Mouse (Mus musculus): ENCODE data around the gene Tbc1d25. TPM values are rescaled to one million over a fixed set of nuclear protein-coding genes. Genes with fewer than 3 reads are reported as not detected.

Gene Tbc1d25
- polyA plus RNA-seq, 1 experiment from 2014 or later = 7.8 TPM

DNA sequence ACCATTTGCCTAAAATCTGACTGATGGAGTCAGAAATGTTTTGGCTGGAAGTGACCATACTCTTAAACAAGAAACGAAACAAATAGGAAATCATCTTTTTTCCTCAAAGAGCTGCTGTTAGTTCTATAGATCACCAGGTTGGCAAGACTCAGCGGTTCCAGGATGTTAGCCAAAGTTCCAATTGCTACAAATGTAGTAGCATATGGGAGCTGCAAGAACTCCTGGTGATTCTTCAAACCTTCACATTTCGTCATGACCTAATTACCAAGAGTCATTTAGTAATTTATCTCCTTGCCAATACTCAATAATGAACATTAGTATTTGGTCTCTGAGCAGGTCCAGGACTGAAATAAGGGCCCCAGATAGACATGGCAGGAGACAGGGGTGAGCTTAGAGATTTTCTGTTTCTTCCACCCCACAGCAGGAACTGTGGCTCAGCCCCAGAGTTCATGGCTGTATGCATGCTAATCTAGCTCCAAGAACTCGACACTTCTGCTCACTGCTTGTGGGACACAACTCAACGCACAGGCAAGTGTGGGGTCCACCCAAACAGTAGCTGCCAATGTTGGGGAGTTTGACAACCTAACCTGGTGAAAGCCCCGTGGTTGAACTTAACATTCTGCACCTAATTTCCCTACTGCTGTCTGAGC is 52.0 kb downstream of the Tbc1d25 start:
- TF ChIP-seq EP300 (IDR thresholded peaks at IDR 0.05) (no peak), CTCF (IDR thresholded peaks at IDR 0.05) (no peak)
- Histone ChIP-seq H3K27ac (ENCODE audit: low read length) (no peak overlapping the region), H3K27me3 (replicated peaks; ENCODE audit: insufficient read depth, low read length) (no peaks in the 10 kb centered on the region), H3K9ac (replicated peaks; ENCODE audit: low read depth) (no peak overlapping the region), H3K36me3 (ENCODE audit: insufficient read depth, low read length) (no peaks in the 10 kb centered on the region), H3K4me1 (ENCODE audit: insufficient read depth, low read depth, low read length) (no peaks in the 10 kb centered on the region), H3K4me3 (ENCODE audit: low read depth, low read length) (no peak overlapping the region), H3K4me2 (replicated peaks; ENCODE audit: low read depth, low read length) (no peak overlapping the region), H3K9me3 (ENCODE audit: low read length) (no peaks in the 10 kb centered on the region)
- ATAC-seq (no peak), DNase-seq (ENCODE audit: low spot score) (no peak)
- 84% methylated on average over 6 of the region's 6 CpGs for WGBS

DNA sequence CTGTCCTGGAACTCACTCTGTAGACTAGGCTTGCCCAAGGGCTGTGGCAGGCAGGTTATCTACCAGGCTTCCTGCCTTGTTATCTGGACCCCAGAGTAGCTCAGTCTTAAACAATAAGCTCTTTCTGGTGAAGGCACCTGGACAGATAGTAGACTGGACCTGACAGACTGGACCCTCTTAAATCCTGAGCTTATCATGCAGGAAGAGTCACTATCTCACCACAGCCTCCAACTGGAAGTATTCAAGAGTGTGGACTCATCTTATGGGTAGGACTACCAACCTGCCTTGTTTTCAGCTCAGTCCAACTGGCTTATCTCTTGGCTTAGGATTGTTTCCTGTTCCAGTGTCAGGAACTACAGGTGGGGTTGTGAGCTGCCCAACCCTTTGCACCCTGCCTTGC is 58.7 kb downstream of the Tbc1d25 start:
- Histone ChIP-seq H3K4me2 (replicated peaks; ENCODE audit: low read depth, low read length) (no peak overlapping the region), H3K36me3 (ENCODE audit: insufficient read depth, low read length) (no peaks in the 10 kb centered on the region), H3K27ac (ENCODE audit: low read length) (no peak overlapping the region), H3K27me3 (replicated peaks; ENCODE audit: insufficient read depth, low read length) (no peaks in the 10 kb centered on the region), H3K9ac (replicated peaks; ENCODE audit: low read depth) (no peak overlapping the region), H3K9me3 (ENCODE audit: low read length) (no peaks in the 10 kb centered on the region), H3K4me1 (ENCODE audit: insufficient read depth, low read depth, low read length) (no peaks in the 10 kb centered on the region), H3K4me3 (ENCODE audit: low read depth, low read length) (no peak overlapping the region)
- DNase-seq (ENCODE audit: low spot score) (no peak), ATAC-seq (no peak)
- TF ChIP-seq EP300 (IDR thresholded peaks at IDR 0.05) (no peak), CTCF (IDR thresholded peaks at IDR 0.05) (no peak)

DNA sequence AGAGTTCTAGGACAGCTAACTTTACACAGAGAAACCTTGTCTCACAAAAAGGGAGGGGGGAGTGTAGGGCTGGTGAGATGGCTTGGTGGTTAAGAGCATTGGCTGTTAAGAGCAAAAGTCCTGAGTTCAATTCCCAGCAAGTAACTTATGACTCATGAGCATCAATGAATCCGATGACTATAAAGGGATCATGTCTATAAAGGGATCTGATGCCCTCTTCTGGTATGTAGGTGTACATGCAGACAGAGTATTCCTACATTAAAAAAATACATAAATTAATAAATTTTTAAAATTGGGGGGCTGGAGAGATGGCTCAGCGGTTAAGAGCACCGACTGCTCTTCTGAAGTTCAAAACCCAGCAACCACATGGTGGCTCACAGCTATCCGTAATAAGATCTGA is 60.7 kb downstream of the Tbc1d25 start:
- Histone ChIP-seq H3K4me1 (ENCODE audit: insufficient read depth, low read depth, low read length) (no peaks in the 10 kb centered on the region), H3K27ac (ENCODE audit: low read length) (no peak overlapping the region), H3K9me3 (ENCODE audit: low read length) (no peaks in the 10 kb centered on the region), H3K4me2 (replicated peaks; ENCODE audit: low read depth, low read length) (no peak overlapping the region), H3K36me3 (ENCODE audit: insufficient read depth, low read length) (no peaks in the 10 kb centered on the region), H3K4me3 (ENCODE audit: low read depth, low read length) (no peak overlapping the region), H3K27me3 (replicated peaks; ENCODE audit: insufficient read depth, low read length) (no peaks in the 10 kb centered on the region), H3K9ac (replicated peaks; ENCODE audit: low read depth) (no peak overlapping the region)
- peak; percentile 18 for DNase-seq (ENCODE audit: low spot score)
- peak; percentile 40 for TF ChIP-seq CTCF (IDR thresholded peaks at IDR 0.05)
- TF ChIP-seq EP300 (IDR thresholded peaks at IDR 0.05) = no peak
- no peak for ATAC-seq
- 75% methylated on average over 4 of the region's 4 CpGs for WGBS

DNA sequence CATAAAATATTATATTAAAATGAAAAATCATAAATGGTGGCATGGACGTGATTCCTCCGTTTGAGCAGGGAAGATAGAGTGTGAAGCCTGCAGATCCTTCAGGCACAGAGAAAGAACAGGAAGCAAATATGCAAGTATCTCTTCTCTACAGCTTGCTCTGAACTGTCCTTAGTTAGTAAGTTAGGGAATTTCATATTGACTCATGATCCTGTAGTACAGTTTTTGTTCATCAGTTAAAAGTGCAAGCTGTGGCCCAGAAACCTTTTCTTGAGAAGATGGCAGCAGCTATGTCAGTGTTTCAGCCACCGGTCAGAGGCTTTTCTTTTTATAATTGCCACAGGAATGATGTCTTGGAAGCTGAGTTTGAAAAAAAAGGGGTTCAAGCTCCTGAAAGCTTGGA is 71.0 kb downstream of the Tbc1d25 start:
- ATAC-seq = no peak
- no peak for TF ChIP-seq EP300 (IDR thresholded peaks at IDR 0.05)
- no peak for TF ChIP-seq CTCF (IDR thresholded peaks at IDR 0.05)
- WGBS = 92% methylated on average over 3 of the region's 3 CpGs

More for the DNA sequence above, 71.0 kb downstream of the Tbc1d25 start:
- Histone ChIP-seq H3K9ac (replicated peaks; ENCODE audit: low read depth) (no peak overlapping the region), H3K36me3 (ENCODE audit: insufficient read depth, low read length) (no peaks in the 10 kb centered on the region), H3K4me1 (ENCODE audit: insufficient read depth, low read depth, low read length) (no peaks in the 10 kb centered on the region), H3K4me3 (ENCODE audit: low read depth, low read length) (no peak overlapping the region), H3K27ac (ENCODE audit: low read length) (no peak overlapping the region), H3K27me3 (replicated peaks; ENCODE audit: insufficient read depth, low read length) (no peaks in the 10 kb centered on the region), H3K4me2 (replicated peaks; ENCODE audit: low read depth, low read length) (no peak overlapping the region), H3K9me3 (ENCODE audit: low read length) (no peaks in the 10 kb centered on the region)
- DNase-seq (ENCODE audit: low spot score) = no peak

Other genes starting within 250 kb of the Tbc1d25 start
- not detected in 2 replicates for gene Eras, start 247.6 kb downstream of the Tbc1d25 start, polyA plus RNA-seq (2015; fragmentation: Nextera tagmentation; extraction: Ambion mirVana)
- 7.2 and 7.5 TPM in 2 replicates for gene Hdac6, start 228.3 kb downstream of the Tbc1d25 start, polyA plus RNA-seq (2015; fragmentation: Nextera tagmentation; extraction: Ambion mirVana)
- 1.8 and 2.0 TPM in 2 replicates for gene Gata1, start 198.1 kb downstream of the Tbc1d25 start, polyA plus RNA-seq (2015; fragmentation: Nextera tagmentation; extraction: Ambion mirVana)
- gene Glod5, start 157.7 kb downstream of the Tbc1d25 start, polyA plus RNA-seq (2015; fragmentation: Nextera tagmentation; extraction: Ambion mirVana) = 0.68 TPM in 1 of 2 replicates, not detected in the other
- gene Suv39h1, start 101.4 kb downstream of the Tbc1d25 start, polyA plus RNA-seq (2015; fragmentation: Nextera tagmentation; extraction: Ambion mirVana) = 13.2 and 13.6 TPM in 2 replicates
- gene Was, start 85.7 kb downstream of the Tbc1d25 start, polyA plus RNA-seq (2015; fragmentation: Nextera tagmentation; extraction: Ambion mirVana) = 0.90 and 1.2 TPM in 2 replicates
- gene Wdr13, start 43.3 kb downstream of the Tbc1d25 start, polyA plus RNA-seq (2015; fragmentation: Nextera tagmentation; extraction: Ambion mirVana) = 18.4 and 18.9 TPM in 2 replicates
- gene Rbm3, start 30.3 kb downstream of the Tbc1d25 start, polyA plus RNA-seq (2015; fragmentation: Nextera tagmentation; extraction: Ambion mirVana) = 373 and 463 TPM in 2 replicates
- 51.0 and 58.1 TPM in 2 replicates for gene Ebp, start 17.3 kb upstream of the Tbc1d25 start, polyA plus RNA-seq (2015; fragmentation: Nextera tagmentation; extraction: Ambion mirVana)
- 20.3 and 22.3 TPM in 2 replicates for gene Porcn, start 30.3 kb upstream of the Tbc1d25 start, polyA plus RNA-seq (2015; fragmentation: Nextera tagmentation; extraction: Ambion mirVana)
- 24.2 and 26.5 TPM in 2 replicates for gene Ftsj1, start 76.2 kb upstream of the Tbc1d25 start, polyA plus RNA-seq (2015; fragmentation: Nextera tagmentation; extraction: Ambion mirVana)
- 88.1 and 90.0 TPM in 2 replicates for gene Slc38a5, start 95.0 kb upstream of the Tbc1d25 start, polyA plus RNA-seq (2015; fragmentation: Nextera tagmentation; extraction: Ambion mirVana)
- gene Ssxb10, start 151.2 kb upstream of the Tbc1d25 start, polyA plus RNA-seq (2015; fragmentation: Nextera tagmentation; extraction: Ambion mirVana) = not detected in 2 replicates
- not detected in 2 replicates for gene Ssxb9, start 190.8 kb upstream of the Tbc1d25 start, polyA plus RNA-seq (2015; fragmentation: Nextera tagmentation; extraction: Ambion mirVana)
- gene Ssxb1, start 237.1 kb upstream of the Tbc1d25 start, polyA plus RNA-seq (2015; fragmentation: Nextera tagmentation; extraction: Ambion mirVana) = not detected in 2 replicates

All from lung, postnatal 0 days (tissue).